Mouse (Mus musculus) G1E (cell line): ENCODE data around the gene 1700029H14Rik.

ENCODE experiments used
- CTCF ChIP-seq: IDR thresholded peaks from 2 replicates; pipeline ENCODE4 v1.5.1; 2012; ENCODE audit warnings: low read depth, low read length, inconsistent platforms, mixed read lengths
- GATA1 ChIP-seq: IDR thresholded peaks from 2 replicates; pipeline ENCODE4 v1.6.1; 2012; ENCODE audit warnings: borderline replicate concordance, low read length, inconsistent platforms, mixed read lengths
- POLR2AphosphoS5 ChIP-seq: IDR thresholded peaks from 2 replicates; pipeline ENCODE4 v1.6.1; 2012; ENCODE audit warnings: low read depth, low read length, inconsistent platforms; ENCODE audit not compliant: insufficient replicate concordance
- TAL1 ChIP-seq: conservative IDR thresholded peaks from 2 replicates; pipeline ENCODE4 v1.6.1; 2012; ENCODE audit warnings: low read depth, low read length, inconsistent platforms, mixed read lengths

DNA sequence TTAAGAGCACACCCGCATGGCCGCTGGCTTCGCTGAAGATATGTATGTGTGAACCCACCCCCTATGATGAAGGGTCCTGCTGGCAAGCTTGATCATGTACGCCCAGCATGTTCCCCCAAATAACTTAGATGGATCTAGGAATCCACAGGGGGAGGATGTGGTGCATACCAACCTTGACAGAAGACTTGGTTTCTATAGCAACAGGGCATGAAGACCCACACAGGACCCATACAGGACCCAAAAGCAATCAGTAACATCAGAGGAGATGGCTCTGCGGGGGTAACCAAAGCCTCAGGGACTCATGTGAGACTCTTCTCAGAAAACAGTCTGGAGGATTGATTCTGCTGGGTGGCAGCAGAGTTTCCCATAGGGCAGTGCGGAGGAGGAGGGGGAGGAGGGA is 29.0 kb upstream of the 1700029H14Rik start:
- TF ChIP-seq TAL1 (no peak), CTCF (no peak), GATA1 (no peak), POLR2AphosphoS5 (no peak)
